Mouse (Mus musculus) C2C12 (cell line): Measurements from ENCODE around the gene Ciao2a.

ENCODE experiments used
- CEBPB ChIP-seq: IDR thresholded peaks from one replicate; pipeline ENCODE4 v1.6.1; 2011; ENCODE audit warnings: low read depth, mild to moderate bottlenecking, control low read depth, moderate library complexity
- CTCF ChIP-seq: IDR thresholded peaks from one replicate; pipeline ENCODE4 v1.5.1; 2011; ENCODE audit not compliant: control insufficient read depth, insufficient read depth, insufficient read length
- MYOD1 ChIP-seq: IDR thresholded peaks from one replicate; pipeline ENCODE4 v1.6.1; 2011; ENCODE audit warnings: low read depth; ENCODE audit not compliant: control insufficient read depth, insufficient read length
- USF1 ChIP-seq: IDR thresholded peaks from one replicate; pipeline ENCODE4 v1.6.1; 2011; ENCODE audit warnings: low read depth, mild to moderate bottlenecking, control low read depth, moderate library complexity

- no peak for TF ChIP-seq CTCF
- no peak for TF ChIP-seq CEBPB
- no peak for TF ChIP-seq MYOD1
- no peak for TF ChIP-seq USF1
Observed at GRCm38 (mm10) chr9:66104601-66105000, 21.8 kb upstream of the Ciao2a start.
